Mouse (Mus musculus) gastrocnemius, postnatal 14 days (tissue): ENCODE measurements around the gene Chit1. TPM values are rescaled to one million over a fixed set of nuclear protein-coding genes. Genes with fewer than 3 reads are reported as not detected.

ENCODE experiments used
- DNase-seq: peaks from one replicate; pipeline ENCODE4 v3.0.0; 2021; ENCODE audit warnings: mixed read lengths
- intact Hi-C: fragments of 180-260 bp; cut with DNase I; formaldehyde crosslinking; loops from one replicate; pipeline ENCODE4 v1.15.1; 2025; ENCODE audit warnings: low total_unique reads
- total RNA-seq, 2 experiments: library from RNA; stranded (reverse); gene quantifications; 2 replicates each; pipeline ENCODE4 v1.2.3; 2021

Chit1 gene
- total RNA-seq, 2 experiments from 2014 or later, result not detected

DNA sequence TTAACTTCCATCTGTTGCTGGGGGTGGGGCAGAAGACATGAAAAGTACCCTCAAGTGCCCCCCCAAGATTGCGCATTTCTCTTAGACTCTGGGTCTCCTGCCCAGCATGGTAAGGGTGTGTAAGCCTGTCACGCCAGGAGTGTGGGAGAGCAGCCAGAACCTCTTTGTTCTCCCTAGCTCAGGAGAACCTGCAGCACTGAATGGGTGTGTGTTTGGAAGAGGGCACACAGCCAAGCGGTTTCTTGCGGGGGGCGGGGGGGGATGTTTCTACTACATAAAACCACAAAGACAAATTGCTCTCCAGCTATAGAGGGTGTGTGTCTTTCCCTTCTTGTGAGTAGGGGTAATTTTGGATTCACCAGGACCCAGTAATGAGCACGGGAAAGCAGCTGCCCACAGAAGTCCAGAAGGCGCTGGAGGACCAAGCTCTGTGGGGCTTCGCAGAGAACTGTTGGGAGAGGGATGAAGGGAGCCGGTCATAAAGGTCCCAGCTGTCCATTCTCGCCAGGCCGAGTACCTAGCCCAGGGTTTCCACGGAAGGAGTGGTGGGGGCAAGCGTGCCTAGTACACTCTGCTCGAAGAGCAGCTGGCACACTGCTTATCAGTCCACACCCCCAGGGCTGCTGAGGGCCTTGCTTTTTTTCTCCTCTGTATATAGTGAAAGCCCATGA lies 14.6 kb upstream of the Chit1 start:
- intact Hi-C loops, result no loop called here
- no peak for DNase-seq

DNA sequence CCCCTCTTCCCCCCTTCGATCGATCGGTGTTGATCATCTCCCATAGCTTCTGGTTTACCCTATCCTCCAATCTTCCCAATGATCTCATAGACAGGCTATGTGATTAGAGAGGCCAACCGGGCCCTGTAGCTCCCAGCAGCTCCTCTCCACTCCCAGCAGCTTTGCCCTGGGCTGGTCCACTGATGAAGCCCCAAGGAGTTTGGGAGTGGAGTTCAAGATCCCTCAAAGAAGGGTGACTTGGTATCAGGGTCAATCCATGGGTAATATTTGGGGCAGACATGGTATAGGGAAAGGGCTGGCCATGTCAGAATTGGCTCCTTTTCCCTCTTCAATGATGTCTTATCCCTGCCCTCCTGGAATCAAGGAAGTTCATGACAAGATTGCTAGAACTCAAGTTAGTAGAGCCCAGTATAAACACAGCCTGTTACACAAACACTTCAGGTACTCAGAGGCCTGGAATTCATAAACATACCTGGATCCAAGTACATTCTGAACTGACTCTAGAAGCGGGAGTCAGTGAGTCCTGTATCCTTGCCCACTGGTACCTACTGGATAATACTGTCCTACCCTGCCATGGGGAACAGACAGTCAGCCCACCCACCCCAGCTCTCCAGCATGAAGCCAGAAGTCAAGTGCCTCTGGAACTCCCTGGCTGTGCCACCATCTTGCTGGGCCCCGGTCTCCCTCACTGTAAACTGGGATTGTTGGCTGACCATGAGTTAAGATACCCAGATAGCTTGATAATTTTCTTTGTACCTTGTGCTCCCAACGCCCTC lies 13.8 kb upstream of the Chit1 start:
- no peak for DNase-seq
- intact Hi-C loops, result no loop called here

DNA sequence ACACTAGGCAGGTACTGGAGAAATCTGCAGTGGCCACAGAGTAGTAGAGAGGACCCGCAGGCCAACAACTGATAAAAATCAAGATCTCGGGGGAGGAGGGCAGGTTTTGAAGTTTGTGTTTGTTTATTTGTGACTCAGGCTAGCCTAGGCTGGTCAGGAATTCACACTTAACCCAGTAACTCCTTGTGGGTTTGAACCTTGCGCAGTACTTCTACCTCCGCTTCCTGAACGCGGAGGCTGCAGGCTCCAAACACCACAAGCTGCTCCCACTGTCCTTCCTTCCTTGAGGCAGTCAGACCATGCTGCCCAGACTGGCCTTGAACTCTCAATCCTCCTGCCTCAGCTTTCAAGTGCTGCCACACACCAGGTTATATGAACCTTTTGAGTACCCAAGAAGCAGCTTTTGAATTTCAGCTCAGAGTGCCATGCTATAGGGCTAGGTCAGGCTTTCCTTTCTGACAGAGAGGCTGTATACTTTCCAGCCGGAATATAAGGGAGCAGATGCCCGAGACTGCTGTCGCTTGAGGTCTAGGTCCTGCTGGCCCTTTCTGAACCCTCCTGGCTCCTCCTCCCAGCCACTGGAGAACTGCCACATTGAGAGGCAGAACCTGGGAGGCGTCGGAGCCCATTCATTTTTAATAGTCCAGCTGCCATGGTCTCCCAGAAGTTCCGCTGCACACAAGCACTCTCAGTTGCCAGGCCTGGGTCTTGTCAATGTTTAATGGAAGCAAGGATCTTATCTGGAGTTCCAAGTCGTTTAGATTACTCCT lies 12.9 kb upstream of the Chit1 start:
- intact Hi-C loops, result no loop called here
- DNase-seq, result peak; percentile 83

DNA sequence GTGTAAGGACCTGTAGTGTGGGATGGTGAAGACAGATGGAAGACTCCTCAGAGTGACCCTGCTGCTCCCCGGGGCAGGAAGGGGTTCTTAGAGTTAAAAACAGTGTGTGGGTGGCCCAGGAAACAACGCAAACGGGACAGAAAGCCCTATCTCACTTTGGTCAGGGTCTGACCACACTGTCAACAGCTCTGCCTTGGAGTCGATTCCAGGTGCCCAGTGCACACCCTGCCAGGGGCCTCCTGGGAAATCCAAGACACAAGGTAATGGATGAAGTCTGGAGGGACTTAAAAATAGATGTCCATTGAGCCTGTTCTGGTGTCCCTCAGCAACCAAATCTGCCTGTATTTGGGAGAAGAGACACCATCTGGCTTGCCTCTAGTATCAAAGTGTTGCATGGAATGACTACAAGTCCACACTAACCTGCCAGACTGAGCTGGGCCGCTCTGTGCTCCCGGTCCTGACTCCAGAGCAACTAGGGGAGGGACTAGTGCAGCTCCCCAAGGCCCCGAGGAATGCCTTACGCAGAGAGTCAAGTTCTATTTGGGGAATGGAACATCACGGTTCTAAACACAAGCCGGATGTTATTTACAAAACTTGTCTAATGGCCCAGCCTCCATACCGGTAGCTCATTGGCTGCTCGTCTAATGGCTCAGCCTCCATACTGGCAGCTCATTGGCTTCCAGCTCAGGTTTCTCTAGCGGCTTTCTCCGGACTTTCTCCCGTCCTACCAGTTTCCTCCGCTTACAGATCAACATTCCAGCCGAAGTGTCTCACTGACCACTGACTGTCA lies 12.1 kb upstream of the Chit1 start:
- intact Hi-C loops, result no loop called here
- DNase-seq, result peak; percentile 88

DNA sequence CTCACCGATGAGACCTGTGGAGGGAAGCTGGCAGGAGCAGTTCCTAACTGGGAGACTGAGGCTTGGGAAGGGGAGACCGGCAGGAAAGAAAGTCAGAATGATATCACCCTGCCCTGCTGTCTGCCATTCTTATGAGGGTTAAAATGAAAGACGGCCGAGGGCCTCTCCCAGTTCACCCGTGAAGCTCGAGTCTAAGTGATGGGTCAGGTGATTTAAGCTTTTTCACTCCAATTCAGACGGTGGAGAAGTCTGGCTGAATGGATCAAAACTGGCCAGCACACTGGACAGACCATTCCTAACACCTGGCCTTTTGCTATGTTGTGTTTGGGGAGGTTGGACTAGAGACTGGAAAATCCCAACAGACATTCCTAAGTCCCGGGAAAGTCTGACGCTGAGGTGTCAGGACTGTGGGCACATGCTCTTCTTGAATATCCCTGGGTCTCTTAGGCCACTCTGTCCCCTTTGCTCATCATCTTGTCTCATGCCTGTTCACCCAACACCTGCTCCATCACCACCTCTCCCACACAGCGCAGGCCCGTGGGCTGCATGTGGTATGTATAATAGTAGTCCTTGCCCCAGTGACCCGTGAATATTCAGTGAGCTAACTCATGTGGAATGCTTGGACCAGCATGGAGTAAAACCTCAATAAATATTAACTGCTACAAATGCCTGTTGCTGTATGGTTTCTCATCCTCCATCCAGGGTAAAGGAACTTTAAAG lies 11.4 kb upstream of the Chit1 start:
- no peak for DNase-seq
- intact Hi-C loops, result loop anchor here (2.0 to 10.0 kb wide), 2 partner anchors 43 to 195 kb away; partner anchors contain the start of gene Optc

DNA sequence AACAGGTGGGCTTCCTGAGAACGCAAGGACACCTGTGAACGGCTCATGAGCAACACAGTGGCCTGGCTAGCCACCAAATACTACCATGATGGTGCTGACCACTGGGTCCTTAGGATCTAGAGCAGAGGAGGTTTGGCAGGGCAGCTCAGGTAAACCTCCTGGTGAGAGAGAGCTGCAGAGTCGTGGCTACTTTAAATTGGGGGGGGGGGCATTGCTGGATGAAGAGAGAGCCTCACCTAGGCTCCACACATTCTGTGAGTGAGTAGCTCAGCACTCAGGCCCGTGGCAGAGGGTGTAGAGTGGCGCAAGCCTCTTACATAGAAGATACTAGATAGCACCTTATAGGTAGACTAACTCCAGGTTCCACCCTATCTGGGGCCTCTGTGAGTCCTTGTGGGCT lies 10.6 kb upstream of the Chit1 start:
- intact Hi-C loops, result loop anchor here (2.0 to 10.0 kb wide), 2 partner anchors 44 to 196 kb away; partner anchors contain the start of gene Optc

DNA sequence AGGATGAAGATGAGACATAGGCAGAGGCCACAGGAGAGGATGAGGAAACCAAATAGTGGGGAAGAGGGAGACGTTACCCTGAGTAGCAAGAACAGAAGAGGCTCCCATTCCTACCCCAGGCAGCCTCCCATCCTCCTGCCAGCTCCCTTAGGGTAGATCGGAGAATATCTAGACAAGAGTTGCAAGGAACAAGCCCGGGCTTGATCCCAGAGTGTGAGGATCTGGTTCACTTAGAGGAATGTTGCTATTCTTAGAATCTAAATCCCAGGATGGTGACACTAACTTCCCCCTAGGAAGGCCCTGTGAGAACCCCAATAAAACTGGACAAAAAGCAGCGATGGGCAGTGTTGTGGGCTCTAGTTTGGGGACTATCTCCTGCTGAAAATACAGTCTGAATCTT lies 10.1 kb upstream of the Chit1 start:
- DNase-seq, result no peak
- intact Hi-C loops, result loop anchor here (2.0 to 10.0 kb wide), 2 partner anchors 44 to 196 kb away; partner anchors contain the start of gene Optc

More for the DNA sequence above, 10.6 kb upstream of the Chit1 start:
- DNase-seq, result no peak

DNA sequence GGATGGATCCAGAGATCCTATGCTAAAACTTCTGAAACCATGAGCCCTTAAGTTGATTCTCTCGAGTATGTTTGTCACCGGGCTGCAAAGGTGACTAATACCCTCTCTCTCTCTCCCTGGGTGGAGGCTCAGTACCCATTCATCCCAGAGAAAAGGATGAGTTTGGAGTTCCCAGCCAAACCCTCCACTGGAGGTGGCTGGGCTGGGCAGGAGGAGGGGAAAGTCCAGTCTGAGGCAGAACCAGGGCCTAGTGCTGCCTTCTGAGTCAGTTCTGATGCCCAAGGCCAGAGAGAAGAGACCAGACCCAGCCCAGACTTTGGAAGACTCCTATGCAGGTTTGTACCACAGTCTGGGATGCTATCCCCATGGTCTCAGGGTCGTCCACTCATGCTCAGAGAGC lies 9.4 kb upstream of the Chit1 start:
- DNase-seq, result no peak
- intact Hi-C loops, result loop anchor here (2.0 to 10.0 kb wide), 2 partner anchors 45 to 197 kb away; partner anchors contain the start of gene Optc

DNA sequence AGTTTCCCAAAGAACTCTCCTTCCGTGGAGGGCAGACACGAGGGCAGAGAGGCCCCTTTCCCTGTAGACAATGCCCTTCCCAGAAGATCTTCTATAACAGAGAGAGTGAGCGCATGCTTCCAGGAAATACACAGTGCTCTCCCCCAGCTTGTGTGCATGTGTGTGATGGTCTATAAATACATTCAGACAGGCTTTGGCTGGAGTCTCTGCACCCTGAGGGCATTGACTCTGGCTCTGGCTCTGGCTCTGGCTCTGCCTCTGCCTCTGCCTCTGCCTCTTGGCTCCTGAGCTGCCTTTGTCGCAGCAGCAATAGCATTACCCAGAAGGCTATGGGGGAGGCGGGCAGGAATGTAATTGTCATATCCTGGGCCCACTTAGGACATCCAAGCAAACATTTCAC lies 7.2 kb upstream of the Chit1 start:
- no peak for DNase-seq
- intact Hi-C loops, result loop anchor here (10.0 kb wide), 1 partner anchor 199 kb away; the partner anchor contains the start of gene Optc

DNA sequence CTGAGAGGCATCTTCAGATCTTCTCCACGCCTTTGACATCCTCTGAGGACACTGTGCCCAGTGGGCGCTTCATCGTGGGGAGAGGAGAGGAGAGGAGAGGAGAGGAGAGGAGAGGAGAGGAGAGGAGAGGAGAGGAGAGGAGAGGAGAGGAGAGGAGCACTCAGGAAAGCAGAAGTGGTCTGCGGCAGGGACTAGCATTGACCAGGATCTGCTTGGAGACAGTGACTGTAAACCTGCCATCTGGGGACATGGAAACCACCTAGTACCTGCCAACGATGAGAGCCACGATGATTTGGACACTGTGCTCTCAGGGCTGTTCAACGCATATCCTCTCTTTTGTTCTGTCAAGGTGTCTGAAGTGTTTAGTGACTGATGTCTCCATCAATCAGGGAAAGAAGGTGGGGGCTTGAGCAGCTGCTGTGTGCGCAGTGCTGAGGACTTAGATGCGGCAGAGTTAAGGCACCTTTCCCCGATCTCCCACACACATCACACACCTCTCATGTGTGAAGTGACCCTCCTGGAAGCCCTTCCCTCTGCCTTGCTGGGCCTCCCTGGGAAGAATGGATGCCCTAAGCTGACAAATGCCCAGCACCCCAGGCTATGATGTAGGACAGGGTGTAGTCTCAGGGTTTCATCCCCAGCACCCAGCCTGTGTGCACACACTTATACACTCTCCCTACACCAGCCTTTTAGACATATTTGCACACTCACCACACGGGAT lies 5.8 kb upstream of the Chit1 start:
- no peak for DNase-seq
- intact Hi-C loops, result loop anchor here (5.0 to 10.0 kb wide), 2 partner anchors 33 to 200 kb away; partner anchors contain the start of gene Optc

DNA sequence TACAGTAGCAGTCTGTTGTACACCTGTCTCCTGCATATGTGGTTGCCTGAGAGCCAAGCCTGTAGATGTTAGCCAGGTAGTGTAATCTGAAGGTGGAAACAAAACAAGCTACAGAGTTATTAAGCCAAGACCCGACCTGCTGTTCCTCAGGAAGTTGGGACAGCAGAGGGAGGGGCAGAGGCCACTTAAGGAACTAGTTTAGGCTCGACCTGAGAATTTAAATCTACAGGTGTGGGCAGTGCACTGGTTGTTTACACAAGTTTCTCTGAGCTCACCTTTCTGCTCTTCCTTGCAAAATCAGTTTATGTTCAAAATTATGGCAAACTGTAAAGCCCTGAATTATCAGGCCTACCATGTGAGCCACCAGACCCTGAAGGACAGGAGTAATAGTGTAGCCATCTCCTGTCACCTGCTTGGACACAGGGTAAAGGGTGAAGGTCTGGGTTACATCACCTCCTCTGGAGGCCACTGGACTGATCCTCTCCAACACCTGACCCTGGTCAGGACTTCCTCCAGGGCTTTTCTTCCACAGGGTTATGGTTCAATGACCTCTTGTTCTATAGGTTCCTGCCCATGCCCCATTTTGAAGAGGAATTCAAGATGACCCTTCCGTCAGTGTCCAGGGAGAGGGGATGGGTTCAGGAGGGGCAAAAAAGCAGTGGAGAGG lies 5.1 kb upstream of the Chit1 start:
- no peak for DNase-seq
- intact Hi-C loops, result loop anchor here (2.0 to 10.0 kb wide), 3 partner anchors 34 to 201 kb away; partner anchors contain the start of gene Optc

DNA sequence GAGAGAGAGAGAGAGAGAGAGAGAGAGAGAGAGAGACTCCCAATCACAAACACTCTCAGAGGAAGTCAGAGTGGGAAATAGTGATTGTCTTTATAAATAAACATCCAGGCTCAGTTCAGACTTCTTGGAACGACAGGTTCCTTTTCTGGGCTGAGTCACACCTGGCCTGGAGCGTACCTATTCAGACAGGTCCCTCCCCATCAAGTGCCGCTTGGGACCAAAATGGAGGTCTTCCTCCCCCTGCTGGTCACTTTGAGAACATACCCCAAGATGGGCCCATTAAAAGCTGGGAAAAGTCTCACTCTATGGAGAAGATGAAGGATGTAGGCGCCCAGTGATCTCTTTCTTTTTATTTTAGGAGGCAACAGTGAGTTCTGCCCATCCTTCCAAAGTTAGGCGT lies 4.3 kb upstream of the Chit1 start:
- DNase-seq, result peak; percentile 13
- intact Hi-C loops, result loop anchor here (2.0 to 10.0 kb wide), 3 partner anchors 34 to 202 kb away; partner anchors contain the start of gene Optc

DNA sequence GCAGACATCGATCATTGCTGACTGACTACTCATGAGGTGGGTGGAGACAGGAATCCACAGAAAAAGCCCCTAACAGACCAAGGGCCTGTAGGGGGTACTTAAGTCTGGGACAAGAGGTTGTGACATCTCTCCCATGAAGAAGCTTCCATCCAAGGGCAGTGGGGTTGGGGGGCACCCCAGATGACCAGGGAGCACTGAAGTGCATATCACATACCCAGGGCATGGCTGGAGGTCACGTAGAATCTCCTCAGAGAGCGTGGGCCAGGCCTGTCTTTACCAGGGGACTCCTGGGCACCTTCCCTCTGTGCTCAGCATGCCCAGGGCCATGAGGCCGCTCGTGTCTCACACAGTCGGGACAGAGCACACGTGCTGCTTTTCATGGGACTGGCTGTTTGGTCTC lies 3.3 kb upstream of the Chit1 start:
- no peak for DNase-seq
- intact Hi-C loops, result loop anchor here (2.0 to 10.0 kb wide), 3 partner anchors 35 to 203 kb away; partner anchors contain the start of gene Optc

DNA sequence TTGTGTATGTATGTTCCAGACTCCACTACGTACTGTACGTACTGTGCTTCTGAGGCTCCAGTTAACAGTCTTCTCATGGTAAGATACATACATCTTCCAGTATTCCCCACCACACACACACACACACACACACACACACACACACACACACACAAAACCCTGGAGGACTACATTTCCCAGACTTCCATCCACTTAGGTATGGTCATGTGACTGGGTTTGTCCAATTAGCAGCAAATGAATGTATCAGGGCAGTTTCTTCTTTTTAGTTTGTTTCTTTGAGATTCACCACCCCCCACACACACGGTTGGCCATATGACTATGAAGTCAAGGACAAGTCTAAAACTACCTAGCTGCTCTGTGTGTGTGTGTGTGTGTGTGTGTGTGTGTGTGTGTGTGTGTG lies 1.0 kb upstream of the Chit1 start:
- intact Hi-C loops, result no loop called here

DNA sequence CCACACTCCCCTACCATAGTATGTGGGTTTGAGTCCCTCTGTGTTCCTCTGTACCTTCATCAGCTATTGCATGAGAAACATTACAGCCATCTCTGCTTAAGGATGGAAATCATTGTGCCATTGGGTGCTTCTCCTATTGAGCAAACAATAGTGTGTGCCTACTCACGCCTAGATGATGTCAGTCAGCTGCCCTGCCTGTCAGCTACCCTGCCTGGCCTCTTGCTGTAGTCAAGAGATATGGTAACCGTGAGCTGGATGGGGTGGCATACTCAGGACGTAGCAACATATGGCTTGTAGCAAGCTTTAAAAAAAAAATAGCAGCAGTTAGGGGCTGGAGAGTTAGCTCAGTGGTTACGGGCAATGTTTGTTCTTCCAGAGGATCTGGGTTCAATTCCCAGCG lies 593 bp upstream of the Chit1 start:
- intact Hi-C loops, result no loop called here
- no peak for DNase-seq

More for the DNA sequence above, 1.0 kb upstream of the Chit1 start:
- DNase-seq, result no peak

DNA sequence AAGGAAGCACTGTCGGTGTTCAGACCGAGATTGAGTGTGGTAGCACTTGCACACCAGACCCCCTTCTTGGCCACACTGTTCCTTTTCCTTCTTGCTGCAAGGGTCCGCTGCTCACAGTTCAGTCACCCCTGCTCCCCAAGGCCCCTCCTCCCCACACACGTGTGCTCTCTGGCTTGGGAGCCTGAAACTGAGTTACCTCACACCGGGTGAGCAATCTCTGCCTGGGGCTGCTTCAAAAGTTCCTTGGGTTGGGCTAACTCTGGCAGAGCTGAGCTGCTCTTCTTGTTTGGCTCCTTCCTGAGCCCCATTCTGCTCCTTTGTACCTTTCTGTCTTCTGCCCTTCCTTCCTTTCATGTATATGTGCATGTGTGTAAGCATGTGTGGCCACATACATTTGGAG lies 2.5 kb downstream of the Chit1 start:
- intact Hi-C loops, result no loop called here
- no peak for DNase-seq

DNA sequence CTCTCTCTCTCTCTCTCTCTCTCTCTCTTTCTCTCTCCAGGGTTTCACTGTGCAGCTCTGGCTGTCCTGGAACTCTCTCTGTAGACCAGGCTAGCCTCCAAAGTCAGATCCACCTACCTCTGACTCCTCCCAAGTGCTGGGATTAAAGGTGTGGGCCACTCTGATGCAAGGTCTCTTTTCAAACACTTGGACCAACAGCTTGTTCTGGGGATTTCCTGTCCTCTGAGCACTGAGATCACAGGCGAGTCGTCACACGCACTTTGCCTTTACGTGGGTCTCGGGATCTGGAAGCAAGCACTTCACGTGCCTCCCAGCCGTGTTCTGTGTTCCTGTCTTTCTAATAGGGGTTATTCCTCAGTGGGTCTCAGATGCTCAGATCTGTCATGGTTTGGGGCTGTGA lies 3.0 kb downstream of the Chit1 start:
- DNase-seq, result no peak
- intact Hi-C loops, result no loop called here
